Mouse (Mus musculus) ES-Bruce4 (cell line): ENCODE measurements at regions not wholly inside any gene's neighbourhood (a gene's known extent, or its start where the extent isn't known, plus 50 kb on each side); places are given as distances from the start of the nearest gene placed in this dataset.

ENCODE experiments used
- CTCF ChIP-seq: IDR thresholded peaks from one replicate; pipeline ENCODE4 v1.8.1; 2011; ENCODE audit warnings: low read depth, low read length
- EP300 ChIP-seq: IDR thresholded peaks from 2 replicates; pipeline ENCODE4 v1.6.1; 2011; ENCODE audit warnings: low read depth, low read length; ENCODE audit not compliant: insufficient read depth
- POLR2A ChIP-seq: IDR thresholded peaks from one replicate; pipeline ENCODE4 v1.8.1; 2011; ENCODE audit warnings: low read length; ENCODE audit not compliant: insufficient read depth

- no peak for TF ChIP-seq POLR2A
- TF ChIP-seq CTCF: no peak
- TF ChIP-seq EP300: no peak
Measured at GRCm38 (mm10) chr16:12643053-12643452, 466.4 kb upstream of the Ercc4 start.
